25 mouse cellular contexts compared by ENCODE assay signal in genomic region chr1:83395559-83395958, GRCm38 (mm10). TPM values are rescaled to one million over a fixed set of nuclear protein-coding genes. Genes with fewer than 3 reads are reported as not detected.
DNase-seq lines count a peak whose midpoint lies in the region; ATAC-seq and TF ChIP-seq lines count a peak whose summit lies in the region.
"Had no signal": no experiment of that assay in that cellular context is flagged by ENCODE, and none has a peak within 500 bp of the region (broad histone marks: within the 10 kb centered on the region; RNA-seq: fewer than 3 reads in every experiment).

No protein-coding gene starts in this region.

- H3K36me3 ChIP-seq in heart, embryonic 12.5 days = no peaks in the 10 kb centered on the region
- H3K36me3 ChIP-seq in lung, embryonic 14.5 days (ENCODE audit: insufficient read depth) = no peaks in the 10 kb centered on the region
- H3K36me3 ChIP-seq: embryonic facial prominence, embryonic 13.5 days; forebrain, embryonic 12.5 days; hindbrain, embryonic 12.5 days; midbrain, embryonic 15.5 days; neural tube, embryonic 12.5 days had no signal

- no peak for DNase-seq in frontal cortex, postnatal 14 days (ENCODE audit: low spot score in 2 of 2)
- peak; percentile 37 for DNase-seq in heart, adult 8-10 months (ENCODE audit: low spot score)
- DNase-seq in lung, embryonic 14.5 days = peak; percentile 20
- DNase-seq in lung, adult 18-20 months = no peak
- peak; percentile 16 for DNase-seq in right cerebral cortex, postnatal 25 days
- DNase-seq in retina, postnatal 1 day = no peak
- DNase-seq: adrenal gland, postnatal 10 days; cerebellum, adult 8-10 months; cerebellum, postnatal 36 days; embryo, embryonic 11 days; kidney, postnatal 25 days; layer of hippocampus, postnatal 36 days; thymus, postnatal 14 days had no signal

- no peak overlapping the region for H3K9ac ChIP-seq in heart, embryonic 12.5 days
- H3K9ac ChIP-seq in lung, embryonic 14.5 days = no peak overlapping the region
- H3K9ac ChIP-seq: embryonic facial prominence, embryonic 13.5 days; forebrain, embryonic 12.5 days; hindbrain, embryonic 12.5 days; midbrain, embryonic 15.5 days; neural tube, embryonic 12.5 days had no signal

- no peak overlapping the region for H3K27ac ChIP-seq in heart, embryonic 12.5 days (ENCODE audit: poor library complexity, severe bottlenecking)
- no peak overlapping the region for H3K27ac ChIP-seq in lung, embryonic 14.5 days (ENCODE audit: low read depth)
- H3K27ac ChIP-seq: embryonic facial prominence, embryonic 13.5 days; forebrain, embryonic 12.5 days; hindbrain, embryonic 12.5 days; midbrain, embryonic 15.5 days; neural tube, embryonic 12.5 days had no signal

- TF ChIP-seq CTCF in lung, embryonic 14.5 days (IDR thresholded peaks at IDR 0.05; ENCODE audit: low read depth) = no peak

- ATAC-seq in frontal cortex, adult (ENCODE audit: low TSS enrichment) = peak; percentile 90
- no peak for ATAC-seq in heart, embryonic 12.5 days (ENCODE audit: insufficient number of reproducible peaks, low FRiP score)
- no peak for ATAC-seq in lung, embryonic 14.5 days (ENCODE audit: insufficient read depth)
- ATAC-seq: intestine, postnatal 0 days; midbrain, embryonic 15.5 days had no signal

- H3K9me3 ChIP-seq in heart, embryonic 12.5 days (replicated peaks) = no peaks in the 10 kb centered on the region
- no peaks in the 10 kb centered on the region for H3K9me3 ChIP-seq in lung, embryonic 14.5 days (ENCODE audit: low read depth, low read length)
- H3K9me3 ChIP-seq: embryonic facial prominence, embryonic 13.5 days; forebrain, embryonic 12.5 days; hindbrain, embryonic 12.5 days; midbrain, embryonic 15.5 days; neural tube, embryonic 12.5 days had no signal

- H3K27me3 ChIP-seq in heart, embryonic 12.5 days (replicated peaks) = no peaks in the 10 kb centered on the region
- no peaks in the 10 kb centered on the region for H3K27me3 ChIP-seq in lung, embryonic 14.5 days (ENCODE audit: insufficient read depth, low read length)
- H3K27me3 ChIP-seq: embryonic facial prominence, embryonic 13.5 days; forebrain, embryonic 12.5 days; hindbrain, embryonic 12.5 days; midbrain, embryonic 15.5 days; neural tube, embryonic 12.5 days had no signal

- H3K4me1 ChIP-seq in heart, embryonic 12.5 days (replicated peaks) = 0 out of 2 replicates have a peak, but pooled peaks cover 6% of the 10 kb centered on the region
- H3K4me1 ChIP-seq in lung, embryonic 14.5 days (ENCODE audit: insufficient read depth) = no peaks in the 10 kb centered on the region
- H3K4me1 ChIP-seq: embryonic facial prominence, embryonic 13.5 days; forebrain, embryonic 12.5 days; hindbrain, embryonic 12.5 days; midbrain, embryonic 15.5 days; neural tube, embryonic 12.5 days had no signal

- H3K4me2 ChIP-seq in heart, embryonic 12.5 days = no peak overlapping the region
- H3K4me2 ChIP-seq in lung, embryonic 14.5 days = no peak overlapping the region
- H3K4me2 ChIP-seq: embryonic facial prominence, embryonic 13.5 days; forebrain, embryonic 12.5 days; hindbrain, embryonic 12.5 days; midbrain, embryonic 15.5 days; neural tube, embryonic 12.5 days had no signal

- 50% methylated on average over 5 of the region's 5 CpGs for WGBS in heart, embryonic 12.5 days
- 35% methylated on average over 5 of the region's 5 CpGs for WGBS in lung, embryonic 14.5 days

- H3K4me3 ChIP-seq in heart, embryonic 12.5 days = no peak overlapping the region
- H3K4me3 ChIP-seq in lung, embryonic 14.5 days (ENCODE audit: low read depth, low read length) = no peak overlapping the region
- H3K4me3 ChIP-seq: embryonic facial prominence, embryonic 13.5 days; erythroblast, embryonic 14.5 days; forebrain, embryonic 12.5 days; hindbrain, embryonic 12.5 days; midbrain, embryonic 15.5 days; neural tube, embryonic 12.5 days had no signal

RNA-seq across cellular contexts. Expression of gene Sphkap, which starts 12.4 kb away (rescaled TPM):
- under 1 TPM; 0.29 to 0.66 (median 0.33) TPM for total RNA-seq in heart, adult 8-10 months (2022)
- polyA plus RNA-seq in heart, embryonic 12.5 days (2016; fragmentation: Nextera tagmentation; extraction: Ambion mirVana) = 22.9 and 24.5 TPM in 2 replicates
- 0.59 and 1.1 TPM in 2 replicates for polyA plus RNA-seq in lung, embryonic 14.5 days (2014; fragmentation: Nextera tagmentation; extraction: Ambion mirVana)
- total RNA-seq: liver, adult 2 months; megakaryocyte-erythroid progenitor cell, adult 5-6 weeks had no signal
- polyA plus RNA-seq: erythroblast, embryonic 14.5 days; liver, adult 2 months; spleen, adult 2 months had no signal

Comparison
In these comparisons a context has a peak if more than half of its experiments do, and no peak if none do; other contexts are left out.
1. DNase-seq: peak in heart, adult 8-10 months (single experiment), lung, embryonic 14.5 days (single experiment) and right cerebral cortex, postnatal 25 days (single experiment); none in frontal cortex, postnatal 14 days (0 of 2), lung, adult 18-20 months (0 of 2) and retina, postnatal 1 day (single experiment).
2. RNA of gene Sphkap, which starts 12.4 kb away (polyA plus RNA-seq): 22.9 to 24.5 TPM in heart, embryonic 12.5 days; 0.59 to 1.1 TPM in lung, embryonic 14.5 days; every median in the first group is over 10 times any median in the second.